In genomic region chr13:76759832-76760490, GRCm38 (mm10) we compare ENCODE assay signal across 8 mouse cellular contexts.
DNase-seq lines count a peak whose midpoint lies in the region; ATAC-seq lines count a peak whose summit lies in the region.

No protein-coding gene starts in this region.

- H3K27me3 ChIP-seq in splenic B cell, adult 2 months (ENCODE audit: control insufficient read depth, insufficient read depth, low read length, poor library complexity, severe bottlenecking): no peaks in the 10 kb centered on the region

- DNase-seq in adrenal gland, postnatal 10 days: peak; percentile 53
- no peak for DNase-seq in adrenal gland, postnatal 25 days
- DNase-seq in urinary bladder, postnatal 14 days (ENCODE audit: low spot score): peak; percentile 8
- DNase-seq in urinary bladder, adult 2 months (ENCODE audit: low spot score): no peak
- peak; percentile 44 for DNase-seq in fibroblast of lung, adult 2 months (ENCODE audit: low read depth)
- peak; percentile 57 for DNase-seq in layer of hippocampus, adult 11-12 months (ENCODE audit: low spot score)
- peak; percentile 38 for DNase-seq in splenic B cell, adult 2 months (ENCODE audit: low read depth, low spot score)

- ATAC-seq in megakaryocyte, adult 5-6 weeks (ENCODE audit: poor library complexity, severe bottlenecking): peak; percentile 57; the same call in 1 of the 2 replicates

- H3K36me3 ChIP-seq in splenic B cell, adult 2 months (ENCODE audit: control insufficient read depth, insufficient read depth, low read length, poor library complexity, severe bottlenecking): no peaks in the 10 kb centered on the region

Comparison
In these comparisons a context has a peak if more than half of its experiments do, and no peak if none do; other contexts are left out.
1. DNase-seq: peak in adrenal gland, postnatal 10 days (single experiment), urinary bladder, postnatal 14 days (single experiment), fibroblast of lung, adult 2 months (single experiment), layer of hippocampus, adult 11-12 months (single experiment) and splenic B cell, adult 2 months (single experiment); none in adrenal gland, postnatal 25 days (single experiment) and urinary bladder, adult 2 months (single experiment).